Mouse (Mus musculus): ENCODE data around the gene Chil6.
A peak's percentile ranks its signal among the peaks of the same experiment; 100 is the strongest.

The Chil6 gene

DNA sequence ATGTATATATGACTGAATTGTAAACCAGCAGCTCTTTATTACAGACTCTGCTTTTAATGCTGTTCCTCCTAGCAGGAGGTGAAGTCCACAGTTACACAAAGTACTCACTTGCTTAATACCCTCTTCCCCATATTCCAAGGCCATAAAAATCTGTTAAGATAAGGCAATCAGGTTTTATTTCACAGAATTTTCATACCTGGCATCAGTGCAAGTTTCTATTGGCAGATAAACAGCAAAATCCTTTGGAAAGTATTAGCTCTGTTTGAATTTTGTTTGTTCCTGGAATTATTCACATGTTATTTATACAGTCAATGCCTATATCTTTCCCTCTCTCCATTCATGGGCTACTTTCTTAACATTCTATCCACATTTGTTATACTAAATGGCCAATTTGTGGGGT, at the start of gene Chil6:
Chil6 (minus strand) TSS at position 101 of the 400 bp plus-strand sequence.
- DNase-seq: no peak

DNA sequence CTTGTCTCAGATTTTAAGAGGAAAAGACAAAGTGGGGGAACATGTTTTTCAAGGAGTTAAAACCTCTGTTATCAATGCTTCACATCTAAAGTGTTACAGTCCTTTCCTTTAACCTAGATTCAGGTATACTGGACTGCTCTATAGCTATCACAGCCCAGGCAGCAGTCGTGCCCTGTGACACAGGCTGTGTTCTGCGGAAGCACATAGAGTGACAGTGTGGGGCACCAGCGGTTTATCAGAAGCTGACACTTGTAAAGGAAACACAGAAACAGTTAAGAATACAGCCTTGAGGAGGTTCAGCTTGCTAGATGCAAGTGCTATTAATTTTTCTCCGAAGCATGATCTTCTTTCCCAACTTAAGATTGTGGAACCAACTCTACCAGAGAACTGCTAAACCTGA, 46.6 kb upstream of the Chil6 start:
- no peak for DNase-seq

DNA sequence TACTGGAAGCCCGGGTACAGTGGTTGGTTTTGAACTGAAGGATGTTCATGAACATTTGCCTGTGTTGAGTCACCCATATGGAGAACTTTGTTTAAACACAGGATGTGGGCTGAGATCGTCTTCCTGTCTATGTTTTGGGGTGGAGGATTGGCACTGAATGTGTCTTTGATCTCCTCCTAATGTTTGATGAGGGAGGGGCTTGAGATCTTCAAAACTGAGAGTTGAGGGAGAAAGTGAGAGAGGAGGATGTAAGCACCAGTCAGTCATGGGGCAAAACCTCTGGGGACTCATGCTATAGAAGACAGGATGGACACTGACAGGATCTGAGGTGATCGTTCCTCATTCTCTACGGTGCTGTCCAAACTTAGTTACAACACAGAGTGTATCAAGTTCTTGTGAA, 43.6 kb upstream of the Chil6 start:
- DNase-seq: no peak

DNA sequence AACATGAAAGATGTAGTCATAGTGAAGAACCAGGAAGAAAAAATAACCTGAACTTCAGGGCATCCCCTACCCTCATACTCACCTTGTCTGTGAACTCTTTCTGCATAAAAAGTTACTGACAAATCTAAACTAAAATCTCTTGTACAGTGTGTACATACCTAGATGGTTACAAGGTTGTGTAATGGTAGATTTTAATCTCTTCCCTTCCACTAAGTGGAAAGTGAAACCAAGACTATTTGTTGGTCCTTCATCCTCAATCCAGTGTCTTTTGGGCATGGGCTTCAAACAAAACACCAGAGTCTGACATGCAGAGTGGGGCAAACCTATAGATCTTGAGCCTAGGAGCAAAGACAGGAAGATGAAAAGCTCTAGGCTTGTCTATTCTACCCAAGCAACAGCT, 43.0 kb upstream of the Chil6 start:
- DNase-seq: no peak

DNA sequence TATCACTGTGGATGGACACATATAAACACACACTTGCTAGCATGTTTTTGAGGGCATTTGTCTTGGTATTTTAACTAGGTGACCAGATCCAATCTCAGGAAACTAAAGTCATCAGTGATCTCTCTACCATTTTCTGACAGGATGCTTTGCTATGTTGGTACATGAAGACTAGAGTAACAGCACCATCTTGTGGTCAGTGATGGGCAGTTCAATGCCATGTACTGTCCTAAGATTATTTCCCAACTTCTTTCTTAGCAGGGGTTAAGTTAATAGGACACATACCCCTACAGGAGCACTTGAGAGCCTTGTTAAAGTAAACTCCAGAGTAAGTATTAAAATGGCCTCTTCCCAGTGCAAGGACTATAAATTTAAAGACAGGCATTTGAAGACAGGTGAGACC, 42.6 kb upstream of the Chil6 start:
- peak in 1 of 2 experiments; percentile 38 for DNase-seq

Measured in lung, postnatal 4 days (tissue).